Mouse (Mus musculus) midbrain, embryonic 15.5 days (tissue): ENCODE measurements at regions not wholly inside any gene's neighbourhood (a gene's known extent, or its start where the extent isn't known, plus 50 kb on each side); places are given as distances from the start of the nearest gene placed in this dataset.

Experiments used
- ATAC-seq: fragments of 200-750 bp; cut with Nextera tagmentation; replicated peaks from 2 replicates; pipeline ENCODE4 v1.8.0; 2017; ENCODE audit warnings: moderate TSS enrichment
- H3K27ac ChIP-seq: fragments of 300-500 bp; sonication (generic); 2 replicates; pipeline ENCODE4 v1.5.1; 2015; ENCODE audit warnings: mild to moderate bottlenecking, inconsistent platforms
- H3K27me3 ChIP-seq: fragments of 300-500 bp; sonication (generic); replicated peaks from 2 replicates; pipeline ENCODE4 v1.6.1; 2015; ENCODE audit warnings: inconsistent platforms
- H3K36me3 ChIP-seq: fragments of 300-500 bp; sonication (generic); replicated peaks from 2 replicates; pipeline ENCODE4 v1.6.1; 2015; ENCODE audit warnings: inconsistent platforms
- H3K4me1 ChIP-seq: fragments of 300-500 bp; sonication (generic); 2 replicates; pipeline ENCODE4 v1.6.1; 2015; ENCODE audit warnings: inconsistent platforms
- H3K4me2 ChIP-seq: fragments of 300-500 bp; sonication (generic); 2 replicates; pipeline ENCODE4 v1.6.1; 2015; ENCODE audit warnings: inconsistent platforms, mild to moderate bottlenecking, moderate library complexity
- H3K4me3 ChIP-seq: fragments of 300-500 bp; sonication (generic); 2 replicates; pipeline ENCODE4 v1.5.1; 2015; ENCODE audit warnings: mild to moderate bottlenecking, inconsistent platforms
- H3K9ac ChIP-seq: fragments of 300-500 bp; sonication (generic); 2 replicates; pipeline ENCODE4 v1.6.1; 2015; ENCODE audit warnings: mild to moderate bottlenecking, inconsistent platforms
- H3K9me3 ChIP-seq: fragments of 300-500 bp; sonication (generic); 2 replicates; pipeline ENCODE4 v1.6.1; 2016; ENCODE audit warnings: inconsistent platforms
- WGBS: fragments of 180-500 bp; shearing (Covaris S2); methylation state at CpG from one replicate; pipeline ENCODE4 v1.1.7; 2015; ENCODE audit warnings: mixed read lengths; 5-methylcytosine and 5-hydroxymethylcytosine counted together

DNA sequence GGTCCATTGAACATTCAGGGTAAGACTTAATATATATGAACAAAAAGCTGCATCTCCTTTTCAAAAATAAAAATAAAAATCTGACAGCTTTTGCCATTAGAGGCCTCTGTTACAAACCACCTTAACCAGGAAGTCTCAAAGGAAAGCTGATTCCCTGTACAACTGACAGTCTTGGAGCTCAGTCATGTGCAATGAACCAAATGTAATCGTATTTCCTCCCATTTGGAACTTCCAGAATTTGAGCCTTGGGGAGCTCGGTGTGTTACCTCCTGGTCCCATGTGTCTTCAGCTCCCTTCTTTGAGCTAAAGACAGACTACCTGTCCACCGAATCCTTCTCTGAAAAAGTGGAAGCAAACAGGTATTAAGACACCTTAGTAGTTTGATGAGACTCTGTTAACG is 171.9 kb upstream of the Tent5a start:
- Histone ChIP-seq H3K4me3 (no peak overlapping the region), H3K27ac (no peak overlapping the region), H3K9ac (no peak overlapping the region), H3K4me2 (no peak overlapping the region), H3K4me1 (0 out of 2 replicates have a peak, but pooled peaks cover 2% of the 10 kb centered on the region), H3K27me3 (no peaks in the 10 kb centered on the region), H3K36me3 (no peaks in the 10 kb centered on the region), H3K9me3 (no peaks in the 10 kb centered on the region)
- WGBS, result 64% methylated on average over 4 of the region's 4 CpGs
- no peak for ATAC-seq

GRCm38 (mm10) chr9:85497348-85497747 is 170.2 kb upstream of the Tent5a start:
- Histone ChIP-seq H3K36me3 (no peaks in the 10 kb centered on the region), H3K9me3 (no peaks in the 10 kb centered on the region), H3K9ac (no peak overlapping the region), H3K27me3 (no peaks in the 10 kb centered on the region), H3K4me1 (0 out of 2 replicates have a peak, but pooled peaks cover 2% of the 10 kb centered on the region), H3K4me2 (no peak overlapping the region), H3K27ac (no peak overlapping the region), H3K4me3 (no peak overlapping the region)
- WGBS, result 57% methylated on average over 1 of the region's 1 CpGs
- 0 out of 2 replicates have a peak, but pooled peaks have one; percentile 67 for ATAC-seq

DNA sequence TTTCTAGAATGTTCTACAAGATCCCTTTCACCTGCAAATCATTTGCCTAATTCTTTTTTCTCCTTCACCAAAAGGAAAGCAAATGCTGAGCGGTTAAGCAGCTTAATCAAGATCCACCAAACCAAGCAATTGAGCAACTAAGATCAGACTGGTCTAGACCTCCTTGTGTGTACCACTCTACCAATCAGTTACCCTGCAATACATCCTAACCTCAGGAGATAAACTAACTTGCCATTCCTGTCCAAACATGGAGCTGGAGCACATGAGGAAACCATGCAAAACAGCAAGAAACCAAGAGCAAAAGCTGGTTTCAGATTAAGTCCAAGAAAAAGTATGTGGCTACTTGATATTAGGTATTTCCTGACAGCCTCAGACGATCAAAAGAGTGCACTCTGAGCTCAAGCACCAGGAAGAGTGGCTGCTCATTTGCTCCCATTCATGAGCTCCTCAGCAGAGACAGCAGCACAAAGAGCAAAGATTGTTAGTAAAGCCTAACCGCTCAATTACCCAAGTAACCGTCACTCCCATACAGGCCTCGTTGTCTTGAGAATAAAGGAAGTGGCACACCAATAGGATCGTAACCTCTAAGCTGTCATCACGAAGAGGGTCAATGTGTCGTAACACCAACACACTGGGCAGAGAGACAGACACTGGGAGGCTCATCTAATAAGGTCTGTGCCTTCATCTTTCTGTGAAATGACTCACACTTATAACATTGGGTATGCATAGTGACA is 169.5 kb upstream of the Tent5a start:
- ATAC-seq, result peak; percentile 62; the same call in 1 of the 2 replicates
- no peaks in the 10 kb centered on the region for H3K9me3 ChIP-seq

DNA sequence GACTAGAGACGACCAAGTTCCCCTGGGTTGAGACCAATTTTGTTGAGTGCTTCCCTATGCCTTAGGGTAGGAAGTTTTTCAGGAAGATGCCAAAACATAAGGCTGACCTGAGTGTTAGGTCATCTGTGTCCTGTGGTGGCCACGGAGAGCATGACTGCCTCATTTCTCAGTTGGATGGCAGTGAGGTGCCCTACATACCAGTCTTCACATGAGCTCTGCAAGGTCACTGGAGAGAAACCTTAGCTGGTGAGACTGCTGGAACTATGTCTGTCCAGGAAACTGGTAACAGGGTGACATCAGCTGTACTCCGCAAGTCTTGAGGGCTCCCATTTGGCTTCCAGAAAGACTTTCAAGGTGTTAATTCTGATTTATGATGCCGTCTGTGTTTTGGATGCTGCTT is 167.9 kb upstream of the Tent5a start:
- Histone ChIP-seq H3K27ac (no peak overlapping the region), H3K4me1 (0 out of 2 replicates have a peak, but pooled peaks cover 2% of the 10 kb centered on the region), H3K4me2 (no peak overlapping the region), H3K9ac (no peak overlapping the region), H3K4me3 (no peak overlapping the region), H3K9me3 (no peaks in the 10 kb centered on the region), H3K36me3 (no peaks in the 10 kb centered on the region), H3K27me3 (0 out of 2 replicates have a peak, but pooled peaks cover 4% of the 10 kb centered on the region)
- ATAC-seq, result no peak
- 83% methylated on average over 4 of the region's 4 CpGs for WGBS

More for the DNA sequence above, 169.5 kb upstream of the Tent5a start:
- Histone ChIP-seq H3K4me2 (no peak overlapping the region), H3K27me3 (no peaks in the 10 kb centered on the region), H3K36me3 (no peaks in the 10 kb centered on the region), H3K4me1 (0 out of 2 replicates have a peak, but pooled peaks cover 2% of the 10 kb centered on the region), H3K4me3 (no peak overlapping the region), H3K27ac (no peak overlapping the region), H3K9ac (no peak overlapping the region)
- 13% methylated on average over 8 of the region's 8 CpGs for WGBS

DNA sequence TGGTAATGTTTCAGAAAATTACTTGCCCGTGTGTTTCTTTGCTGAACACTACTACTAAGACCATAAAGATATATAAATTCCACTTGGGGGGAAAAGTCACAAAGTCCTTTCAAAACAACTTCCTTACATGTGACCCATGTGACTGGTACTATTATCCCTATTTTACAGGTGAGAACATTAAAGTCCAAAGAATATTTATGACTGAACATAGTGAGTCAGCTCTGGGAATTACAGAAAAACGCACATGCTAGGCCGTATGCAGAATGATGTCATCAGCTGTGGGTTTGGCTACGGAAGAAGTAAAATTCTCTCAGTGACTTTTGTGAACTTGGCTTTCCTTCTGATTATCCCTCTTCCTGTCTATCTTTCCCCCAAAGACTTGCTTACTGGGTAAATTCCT is 166.6 kb upstream of the Tent5a start:
- H3K9me3 ChIP-seq, result no peaks in the 10 kb centered on the region
- 0 out of 2 replicates have a peak, but pooled peaks cover 2% of the 10 kb centered on the region for H3K4me1 ChIP-seq
- no peak overlapping the region for H3K27ac ChIP-seq
- H3K9ac ChIP-seq, result no peak overlapping the region
- H3K4me3 ChIP-seq, result no peak overlapping the region
- no peak for ATAC-seq
- H3K27me3 ChIP-seq, result 0 out of 2 replicates have a peak, but pooled peaks cover 4% of the 10 kb centered on the region
- no peak overlapping the region for H3K4me2 ChIP-seq
- H3K36me3 ChIP-seq, result no peaks in the 10 kb centered on the region
- WGBS, result 91% methylated on average over 4 of the region's 4 CpGs

DNA sequence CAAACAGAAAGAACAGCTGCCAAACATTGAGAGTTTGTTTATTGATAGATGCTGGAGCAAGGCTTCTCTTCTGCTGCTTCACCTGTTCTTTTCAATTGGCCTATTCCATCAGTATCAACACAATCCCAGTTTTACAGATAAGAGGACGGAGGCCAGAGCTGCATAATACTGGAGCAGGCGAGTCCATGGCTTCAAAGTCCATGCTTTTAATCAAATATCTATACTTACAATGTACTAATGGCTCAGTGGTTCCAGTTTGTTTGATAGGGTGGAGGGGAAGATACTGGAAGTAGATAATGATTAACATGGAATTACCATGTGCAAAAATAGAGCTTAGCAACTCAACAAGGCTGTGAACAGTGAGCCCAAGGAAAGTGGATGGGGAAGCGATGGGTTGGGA is 163.2 kb upstream of the Tent5a start:
- Histone ChIP-seq H3K9ac (no peak overlapping the region), H3K9me3 (no peaks in the 10 kb centered on the region), H3K4me1 (peaks cover 11% of the 10 kb centered on the region; the same call in 1 of the 2 replicates), H3K27ac (no peak overlapping the region), H3K4me3 (no peak overlapping the region), H3K27me3 (0 out of 2 replicates have a peak, but pooled peaks cover 4% of the 10 kb centered on the region), H3K4me2 (no peak overlapping the region), H3K36me3 (no peaks in the 10 kb centered on the region)
- WGBS, result 95% methylated on average over 3 of the region's 3 CpGs
- no peak for ATAC-seq

DNA sequence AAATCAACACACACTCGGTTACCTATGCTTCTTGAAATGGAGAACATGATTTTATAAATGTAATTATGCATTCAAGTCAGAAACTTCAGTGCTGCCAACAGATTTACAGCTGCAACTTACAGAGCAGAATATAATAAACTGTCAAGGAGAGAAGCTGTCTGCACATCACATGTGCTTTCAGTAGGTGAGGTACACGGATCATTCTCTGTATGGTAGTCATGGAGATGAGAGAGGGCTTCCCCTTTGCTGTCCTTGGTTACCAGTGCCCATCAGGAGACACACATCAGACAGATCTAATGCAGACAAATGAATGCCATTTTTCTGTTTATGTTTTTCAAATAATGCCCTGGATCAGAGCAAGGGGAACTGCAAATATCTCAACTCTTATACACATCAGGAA is 160.8 kb upstream of the Tent5a start:
- Histone ChIP-seq H3K4me2 (no peak overlapping the region), H3K27ac (peak overlapping the region; percentile 62), H3K4me1 (peaks cover 11% of the 10 kb centered on the region; the same call in 1 of the 2 replicates), H3K9me3 (no peaks in the 10 kb centered on the region), H3K4me3 (no peak overlapping the region), H3K9ac (no peak overlapping the region), H3K27me3 (0 out of 2 replicates have a peak, but pooled peaks cover 4% of the 10 kb centered on the region), H3K36me3 (no peaks in the 10 kb centered on the region)
- WGBS, result 15% methylated on average over 2 of the region's 2 CpGs
- peak; percentile 95 for ATAC-seq

- 11% methylated on average over 3 of the region's 3 CpGs for WGBS
These were observed 160.0 kb upstream of the Tent5a start for GRCm38 (mm10) chr9:85487052-85487668.

GRCm38 (mm10) chr9:85485749-85486148 is 158.6 kb upstream of the Tent5a start:
- no peaks in the 10 kb centered on the region for H3K9me3 ChIP-seq
- 53% methylated on average over 1 of the region's 1 CpGs for WGBS
- ATAC-seq, result no peak
- H3K27me3 ChIP-seq, result 0 out of 2 replicates have a peak, but pooled peaks cover 4% of the 10 kb centered on the region
- no peak overlapping the region for H3K9ac ChIP-seq
- no peak overlapping the region for H3K4me3 ChIP-seq
- H3K36me3 ChIP-seq, result no peaks in the 10 kb centered on the region
- H3K27ac ChIP-seq, result no peak overlapping the region
- H3K4me1 ChIP-seq, result peaks cover 11% of the 10 kb centered on the region; the same call in 1 of the 2 replicates
- no peak overlapping the region for H3K4me2 ChIP-seq

More at GRCm38 (mm10) chr9:85487052-85487668, 160.0 kb upstream of the Tent5a start:
- Histone ChIP-seq H3K27ac (no peak overlapping the region), H3K27me3 (0 out of 2 replicates have a peak, but pooled peaks cover 4% of the 10 kb centered on the region), H3K4me2 (no peak overlapping the region), H3K4me3 (no peak overlapping the region), H3K4me1 (peaks cover 11% of the 10 kb centered on the region; the same call in 1 of the 2 replicates), H3K36me3 (no peaks in the 10 kb centered on the region), H3K9me3 (no peaks in the 10 kb centered on the region), H3K9ac (no peak overlapping the region)
- ATAC-seq, result peak; percentile 68

DNA sequence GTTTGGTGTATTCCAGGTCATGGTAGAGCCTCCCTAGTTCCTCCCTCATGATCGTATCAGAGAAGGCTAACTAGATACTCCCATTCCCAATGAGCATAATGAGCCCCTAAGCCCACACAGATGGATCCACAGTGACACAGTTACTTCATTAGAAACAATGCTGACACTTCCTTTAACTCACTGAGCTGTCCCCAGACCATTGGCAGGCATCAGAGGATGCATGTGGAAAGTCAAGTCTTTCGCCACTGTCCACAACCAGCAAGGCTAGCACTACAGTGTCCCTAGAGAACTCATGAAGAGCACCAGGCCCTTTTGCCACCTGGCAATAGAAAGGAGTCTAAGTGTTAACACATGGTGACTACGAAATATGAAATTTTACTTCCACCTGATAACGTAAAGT is 156.1 kb upstream of the Tent5a start:
- H3K36me3 ChIP-seq, result no peaks in the 10 kb centered on the region
- H3K4me3 ChIP-seq, result no peak overlapping the region
- H3K9me3 ChIP-seq, result no peaks in the 10 kb centered on the region
- H3K9ac ChIP-seq, result no peak overlapping the region
- H3K4me2 ChIP-seq, result no peak overlapping the region
- H3K4me1 ChIP-seq, result peaks cover 11% of the 10 kb centered on the region; the same call in 1 of the 2 replicates
- no peaks in the 10 kb centered on the region for H3K27me3 ChIP-seq
- ATAC-seq, result no peak
- no peak overlapping the region for H3K27ac ChIP-seq
- WGBS, result 95% methylated on average over 4 of the region's 4 CpGs

GRCm38 (mm10) chr9:85480566-85480965 is 153.4 kb upstream of the Tent5a start:
- no peak for ATAC-seq
- H3K4me1 ChIP-seq, result no peaks in the 10 kb centered on the region
- 53% methylated on average over 2 of the region's 2 CpGs for WGBS
- H3K27me3 ChIP-seq, result no peaks in the 10 kb centered on the region
- H3K4me3 ChIP-seq, result no peak overlapping the region
- H3K4me2 ChIP-seq, result no peak overlapping the region
- H3K9ac ChIP-seq, result no peak overlapping the region
- no peak overlapping the region for H3K27ac ChIP-seq
- no peaks in the 10 kb centered on the region for H3K9me3 ChIP-seq
- no peaks in the 10 kb centered on the region for H3K36me3 ChIP-seq

DNA sequence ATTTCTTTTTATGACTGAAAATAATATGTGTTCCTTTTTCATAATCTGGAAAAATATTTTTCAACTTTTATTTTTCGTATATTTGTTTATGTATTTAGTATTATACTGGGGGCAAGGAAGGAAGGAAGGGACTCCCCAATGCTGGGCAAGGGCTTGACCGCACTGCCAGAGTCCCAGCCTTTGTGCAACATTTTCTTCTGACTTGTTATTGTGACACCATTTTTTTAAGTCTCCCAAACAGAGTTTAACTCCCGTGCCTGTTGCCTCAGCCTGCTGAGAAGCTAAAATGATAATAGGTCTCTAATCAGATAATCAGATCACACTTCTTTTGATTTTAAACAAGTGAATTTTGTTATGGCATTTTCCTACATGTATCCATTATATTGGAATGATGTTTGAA is 148.1 kb upstream of the Tent5a start:
- no peaks in the 10 kb centered on the region for H3K36me3 ChIP-seq
- WGBS, result 61% methylated on average over 3 of the region's 3 CpGs
- H3K9me3 ChIP-seq, result no peaks in the 10 kb centered on the region
- H3K4me3 ChIP-seq, result no peak overlapping the region
- ATAC-seq, result no peak
- H3K9ac ChIP-seq, result no peak overlapping the region
- no peak overlapping the region for H3K4me2 ChIP-seq
- H3K27ac ChIP-seq, result no peak overlapping the region
- H3K27me3 ChIP-seq, result no peaks in the 10 kb centered on the region
- H3K4me1 ChIP-seq, result no peaks in the 10 kb centered on the region
